9 mouse cellular contexts compared by ENCODE assay signal in the genomic region with DNA sequence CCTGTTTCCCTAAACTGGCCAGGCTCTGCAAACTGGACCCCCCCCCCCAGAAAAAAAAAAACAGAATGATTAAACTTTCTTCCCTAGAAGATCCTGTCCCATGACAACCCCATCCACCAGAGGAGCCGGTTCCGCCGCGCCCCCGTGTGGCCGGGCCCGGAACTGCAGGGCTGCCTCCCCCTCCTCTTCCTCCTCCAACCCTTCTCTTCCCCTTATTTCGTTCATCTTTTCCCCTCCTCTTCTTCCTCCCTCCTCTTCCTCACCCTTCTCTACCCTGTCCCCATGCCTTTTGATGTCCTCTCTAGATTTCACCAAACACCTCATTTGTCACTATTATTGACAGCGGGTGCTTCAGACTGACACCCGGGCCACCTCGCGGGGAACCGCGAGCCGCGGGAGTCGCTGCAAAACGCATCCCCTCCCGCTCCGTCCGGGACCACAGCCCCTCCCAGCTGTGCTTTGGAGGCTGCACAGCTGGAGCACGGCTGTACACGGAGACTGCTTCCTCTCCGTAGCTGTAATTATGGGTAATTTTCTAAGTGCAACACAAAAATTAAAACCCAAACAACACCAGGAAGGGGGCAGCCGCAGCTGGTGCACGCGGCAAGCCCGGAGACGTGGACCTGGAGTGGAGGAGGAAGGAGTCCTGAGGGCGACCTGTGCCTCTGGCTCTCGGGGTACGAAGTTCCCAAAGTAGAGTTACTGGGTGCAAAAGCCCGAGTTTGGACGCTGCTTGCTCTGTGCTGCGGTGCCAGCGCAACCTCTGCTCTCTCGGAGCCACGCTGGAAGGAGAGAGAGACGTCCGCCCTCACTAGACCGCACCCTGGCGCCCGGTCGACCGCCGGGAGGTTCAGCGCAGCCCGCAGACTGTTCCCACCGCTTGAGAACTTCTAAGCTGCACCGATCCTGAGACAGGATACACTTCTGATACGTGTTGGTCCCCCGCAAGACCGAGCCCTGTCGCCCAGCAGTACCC. TPM values are rescaled to one million over a fixed set of nuclear protein-coding genes. Genes with fewer than 3 reads are reported as not detected.
DNase-seq lines count a peak whose midpoint lies in the region; ATAC-seq and TF ChIP-seq lines count a peak whose summit lies in the region.
"Had no signal": no experiment of that assay in that cellular context is flagged by ENCODE, and none has a peak within 500 bp of the region (broad histone marks: within the 10 kb centered on the region; RNA-seq: fewer than 3 reads in every experiment).

No protein-coding gene starts in this region.

- peak overlapping the region; percentile 32 for H3K4me3 ChIP-seq in forebrain, embryonic 14.5 days (ENCODE audit: low read depth, low read length)
- H3K4me3 ChIP-seq in small intestine, adult 2 months (ENCODE audit: low read depth, low read length), result peak overlapping the region; percentile 71

- H3K27ac ChIP-seq in forebrain, embryonic 14.5 days (ENCODE audit: low read depth, low read length), result peak overlapping the region; percentile 66
- H3K27ac ChIP-seq in small intestine, adult 2 months (ENCODE audit: insufficient read depth, low read depth, low read length), result peak overlapping the region; percentile 89

- TF ChIP-seq POLR2A in small intestine, adult 2 months (IDR thresholded peaks at IDR 0.05; ENCODE audit: low read depth, low read length), result 0 out of 2 replicates have a peak, but pooled peaks have one; percentile 7

- peak overlapping the region; percentile 85 for H3K4me2 ChIP-seq in forebrain, embryonic 14.5 days (ENCODE audit: low read length)

- ATAC-seq in forebrain, embryonic 14.5 days, result peak; percentile 24

- H3K4me1 ChIP-seq in forebrain, embryonic 14.5 days (ENCODE audit: control insufficient read depth, insufficient read depth, low read length), result peaks cover 34% of the 10 kb centered on the region
- peaks cover 24% of the 10 kb centered on the region for H3K4me1 ChIP-seq in small intestine, adult 2 months (ENCODE audit: control insufficient read depth, insufficient read depth, insufficient read length, low read length)

- peak overlapping the region; percentile 56 for H3K9ac ChIP-seq in forebrain, embryonic 14.5 days (ENCODE audit: low read length)

- peak; percentile 92 for TF ChIP-seq CTCF in small intestine, adult 2 months (IDR thresholded peaks at IDR 0.05; ENCODE audit: extremely low read depth, insufficient read length, insufficient replicate concordance, low read depth, low read length)

- H3K36me3 ChIP-seq in forebrain, embryonic 14.5 days (ENCODE audit: control insufficient read depth, insufficient read depth, low read length), result no peaks in the 10 kb centered on the region
- H3K36me3 ChIP-seq in small intestine, adult 2 months (ENCODE audit: control insufficient read depth, insufficient read depth, low read length), result no peaks in the 10 kb centered on the region

- WGBS in forebrain, embryonic 14.5 days, result 1% methylated on average over 54 of the region's 54 CpGs
- under 1% methylated on average over 54 of the region's 54 CpGs for WGBS in small intestine, adult 2 months

- H3K9me3 ChIP-seq in forebrain, embryonic 14.5 days (replicated peaks; ENCODE audit: control insufficient read depth, low read length), result no peaks in the 10 kb centered on the region

- H3K27me3 ChIP-seq in forebrain, embryonic 14.5 days (replicated peaks; ENCODE audit: control insufficient read depth, insufficient read depth, low read length), result peaks cover 4% of the 10 kb centered on the region; the same call in 1 of the 2 replicates
- no peaks in the 10 kb centered on the region for H3K27me3 ChIP-seq in small intestine, adult 2 months (ENCODE audit: control insufficient read depth, insufficient read depth, low read length)

- peak; percentile 82 for DNase-seq in Muller cell, postnatal 12 days (ENCODE audit: inconsistent ontology term)
- DNase-seq in cerebellum, adult 18-20 months, result peak; percentile 74 to 83
- DNase-seq in forebrain, embryonic 14.5 days (ENCODE audit: low spot score), result peak; percentile 52
- DNase-seq in heart, postnatal 4 days, result peak; percentile 94
- DNase-seq in layer of hippocampus, postnatal 14 days (ENCODE audit: low spot score in 2 of 2), result peak; percentile 77 to 78
- peak; percentile 87 to 93 for DNase-seq in lung, postnatal 4 days
- DNase-seq in yolk sac, embryonic 10.5 days (ENCODE audit: low spot score), result peak; percentile 84

RNA-seq across cellular contexts. Expression of a gene that starts 2.4 kb away (rescaled TPM):
- polyA plus RNA-seq in forebrain, embryonic 14.5 days (2014; fragmentation: Nextera tagmentation; extraction: Ambion mirVana), result 135 and 147 TPM in 2 replicates
- 10 to 100 TPM; 73.8 to 78.5 TPM for total RNA-seq in heart, postnatal 4 days (2021)
- total RNA-seq in layer of hippocampus, postnatal 14 days (2021), result 100 to 1,000 TPM; 253 to 259 TPM
- polyA plus RNA-seq in small intestine, adult 2 months (2012; rRNA removed), result 81.7 and 138 TPM in 2 replicates

RNA-seq across cellular contexts. Expression of a gene that starts 4.9 kb away (rescaled TPM):
- polyA plus RNA-seq in forebrain, embryonic 14.5 days (2014; fragmentation: Nextera tagmentation; extraction: Ambion mirVana), result 0.89 and 1.9 TPM in 2 replicates
- 1 to 10 TPM; 1.1 to 1.5 TPM for total RNA-seq in heart, postnatal 4 days (2021)
- total RNA-seq in layer of hippocampus, postnatal 14 days (2021), result 1 to 10 TPM; 1.1 to 1.4 TPM
- polyA plus RNA-seq in small intestine, adult 2 months (2012; rRNA removed), result 6.7 and 7.1 TPM in 2 replicates

RNA-seq across cellular contexts. Expression of a gene that starts 16.9 kb away (rescaled TPM):
- 59.0 and 75.1 TPM in 2 replicates for polyA plus RNA-seq in forebrain, embryonic 14.5 days (2014; fragmentation: Nextera tagmentation; extraction: Ambion mirVana)
- 10 to 100 TPM; 38.9 to 41.6 TPM for total RNA-seq in heart, postnatal 4 days (2021)
- 10 to 100 TPM; 38.8 to 46.1 TPM for total RNA-seq in layer of hippocampus, postnatal 14 days (2021)
- polyA plus RNA-seq in small intestine, adult 2 months (2012; rRNA removed), result 61.8 and 92.4 TPM in 2 replicates

RNA-seq across cellular contexts. Expression of a gene that starts 21.2 kb away (rescaled TPM):
- 0.16 and 0.20 TPM in 2 replicates for polyA plus RNA-seq in forebrain, embryonic 14.5 days (2014; fragmentation: Nextera tagmentation; extraction: Ambion mirVana)
- 1 to 10 TPM; 2.7 to 3.5 TPM for total RNA-seq in heart, postnatal 4 days (2021)
- total RNA-seq in layer of hippocampus, postnatal 14 days (2021), result not detected
- polyA plus RNA-seq in small intestine, adult 2 months (2012; rRNA removed), result 4.1 and 6.7 TPM in 2 replicates
- total RNA-seq: left cerebral cortex, postnatal 36 days had no signal

RNA-seq across cellular contexts. Expression of a gene that starts 49.1 kb away (rescaled TPM):
- polyA plus RNA-seq in forebrain, embryonic 14.5 days (2014; fragmentation: Nextera tagmentation; extraction: Ambion mirVana), result 85.7 and 101 TPM in 2 replicates
- 10 to 100 TPM; 32.2 to 38.4 TPM for total RNA-seq in heart, postnatal 4 days (2021)
- total RNA-seq in layer of hippocampus, postnatal 14 days (2021), result 10 to 100 TPM; 25.9 to 30.8 TPM
- 49.5 and 129 TPM in 2 replicates for polyA plus RNA-seq in small intestine, adult 2 months (2012; rRNA removed)

Comparison
In these comparisons a context has a peak if more than half of its experiments do, and no peak if none do; other contexts are left out.
1. Peak in every context shown above with its lines: DNase-seq, ATAC-seq, H3K4me3 ChIP-seq and H3K27ac ChIP-seq.